Mouse (Mus musculus): ENCODE measurements around the gene Rbm34. TPM values are rescaled to one million over a fixed set of nuclear protein-coding genes. Genes with fewer than 3 reads are reported as not detected.
A peak's percentile ranks its signal among the peaks of the same experiment; 100 is the strongest.

Rbm34 gene
- polyA plus RNA-seq, 1 experiment from 2014 or later, result 22.7 TPM

GRCm38 (mm10) chr8:126929607-126930161 is 41.2 kb downstream of the Rbm34 start:
- Histone ChIP-seq H3K4me1 (no peaks in the 10 kb centered on the region), H3K27me3 (no peaks in the 10 kb centered on the region), H3K36me3 (peaks cover 39% of the 10 kb centered on the region), H3K9me3 (no peaks in the 10 kb centered on the region), H3K9ac (no peak overlapping the region), H3K4me3 (no peak overlapping the region), H3K4me2 (no peak overlapping the region), H3K27ac (no peak overlapping the region)
- 71% methylated on average over 3 of the region's 3 CpGs for WGBS
- no peak for ATAC-seq (ENCODE audit: borderline replicate concordance, extremely low read depth, low FRiP score, low TSS enrichment)

GRCm38 (mm10) chr8:126928755-126929505 is 41.9 kb downstream of the Rbm34 start:
- no peak for ATAC-seq (ENCODE audit: borderline replicate concordance, extremely low read depth, low FRiP score, low TSS enrichment)
- Histone ChIP-seq H3K27me3 (no peaks in the 10 kb centered on the region), H3K36me3 (peaks cover 35% of the 10 kb centered on the region), H3K9me3 (no peaks in the 10 kb centered on the region), H3K4me3 (no peak overlapping the region), H3K9ac (no peak overlapping the region), H3K27ac (no peak overlapping the region), H3K4me1 (no peaks in the 10 kb centered on the region), H3K4me2 (no peak overlapping the region)
- WGBS, result 84% methylated on average over 10 of the region's 10 CpGs

- no peaks in the 10 kb centered on the region for H3K27me3 ChIP-seq
- H3K36me3 ChIP-seq, result peaks cover 27% of the 10 kb centered on the region
- no peak overlapping the region for H3K9ac ChIP-seq
- H3K4me2 ChIP-seq, result no peak overlapping the region
- H3K4me3 ChIP-seq, result no peak overlapping the region
- ATAC-seq (ENCODE audit: borderline replicate concordance, extremely low read depth, low FRiP score, low TSS enrichment), result no peak
- no peak overlapping the region for H3K27ac ChIP-seq
- H3K9me3 ChIP-seq, result no peaks in the 10 kb centered on the region
- H3K4me1 ChIP-seq, result no peaks in the 10 kb centered on the region
Measured at GRCm38 (mm10) chr8:126928028-126928427, 42.8 kb downstream of the Rbm34 start.

- Histone ChIP-seq H3K4me2 (no peak overlapping the region), H3K4me1 (no peaks in the 10 kb centered on the region), H3K27ac (no peak overlapping the region), H3K36me3 (peaks cover 17% of the 10 kb centered on the region), H3K9ac (no peak overlapping the region), H3K9me3 (no peaks in the 10 kb centered on the region), H3K4me3 (no peak overlapping the region), H3K27me3 (no peaks in the 10 kb centered on the region)
- no peak for ATAC-seq (ENCODE audit: borderline replicate concordance, extremely low read depth, low FRiP score, low TSS enrichment)
- WGBS, result 36% methylated on average over 1 of the region's 1 CpGs
Measured at GRCm38 (mm10) chr8:126927058-126927457, 43.8 kb downstream of the Rbm34 start.

- peak overlapping the region; percentile 44; the same call in 1 of the 2 replicates for H3K27ac ChIP-seq
- H3K4me1 ChIP-seq, result 0 out of 2 replicates have a peak, but pooled peaks cover 4% of the 10 kb centered on the region
- no peak overlapping the region for H3K4me3 ChIP-seq
- WGBS, result 84% methylated on average over 7 of the region's 7 CpGs
- H3K9ac ChIP-seq, result no peak overlapping the region
- no peak for ATAC-seq (ENCODE audit: borderline replicate concordance, extremely low read depth, low FRiP score, low TSS enrichment)
- H3K9me3 ChIP-seq, result no peaks in the 10 kb centered on the region
- no peaks in the 10 kb centered on the region for H3K36me3 ChIP-seq
- no peak overlapping the region for H3K4me2 ChIP-seq
- H3K27me3 ChIP-seq, result no peaks in the 10 kb centered on the region
Measured at GRCm38 (mm10) chr8:126922981-126923380, 47.9 kb downstream of the Rbm34 start.

GRCm38 (mm10) chr8:126921432-126921831 is 49.4 kb downstream of the Rbm34 start:
- Histone ChIP-seq H3K9me3 (no peaks in the 10 kb centered on the region), H3K9ac (no peak overlapping the region), H3K27ac (no peak overlapping the region), H3K4me2 (no peak overlapping the region), H3K36me3 (no peaks in the 10 kb centered on the region), H3K27me3 (no peaks in the 10 kb centered on the region), H3K4me1 (peaks cover 17% of the 10 kb centered on the region; the same call in 1 of the 2 replicates), H3K4me3 (no peak overlapping the region)
- WGBS, result 86% methylated on average over 3 of the region's 3 CpGs
- ATAC-seq (ENCODE audit: borderline replicate concordance, extremely low read depth, low FRiP score, low TSS enrichment), result no peak

GRCm38 (mm10) chr8:126920845-126921244 is 50.0 kb downstream of the Rbm34 start:
- no peak overlapping the region for H3K4me2 ChIP-seq
- no peaks in the 10 kb centered on the region for H3K36me3 ChIP-seq
- H3K4me3 ChIP-seq, result no peak overlapping the region
- H3K27me3 ChIP-seq, result no peaks in the 10 kb centered on the region
- no peaks in the 10 kb centered on the region for H3K9me3 ChIP-seq
- no peak overlapping the region for H3K9ac ChIP-seq
- H3K27ac ChIP-seq, result peak overlapping the region; percentile 44; the same call in 1 of the 2 replicates
- 18% methylated on average over 3 of the region's 3 CpGs for whole genome bisulfite sequencing
- ATAC-seq (ENCODE audit: borderline replicate concordance, extremely low read depth, low FRiP score, low TSS enrichment), result peak; percentile 75
- H3K4me1 ChIP-seq, result peaks cover 17% of the 10 kb centered on the region; the same call in 1 of the 2 replicates

GRCm38 (mm10) chr8:126920386-126920785 is 50.5 kb downstream of the Rbm34 start:
- Histone ChIP-seq H3K36me3 (no peaks in the 10 kb centered on the region), H3K4me2 (no peak overlapping the region), H3K9me3 (no peaks in the 10 kb centered on the region), H3K9ac (no peak overlapping the region), H3K27ac (peak overlapping the region; percentile 44; the same call in 1 of the 2 replicates), H3K27me3 (no peaks in the 10 kb centered on the region), H3K4me3 (no peak overlapping the region), H3K4me1 (peaks cover 17% of the 10 kb centered on the region; the same call in 1 of the 2 replicates)
- 75% methylated on average over 6 of the region's 6 CpGs for WGBS
- ATAC-seq (ENCODE audit: borderline replicate concordance, extremely low read depth, low FRiP score, low TSS enrichment), result no peak

- Histone ChIP-seq H3K4me2 (no peak overlapping the region), H3K4me3 (no peak overlapping the region), H3K4me1 (peaks cover 22% of the 10 kb centered on the region), H3K36me3 (no peaks in the 10 kb centered on the region), H3K9me3 (no peaks in the 10 kb centered on the region), H3K27me3 (no peaks in the 10 kb centered on the region), H3K27ac (0 out of 2 replicates have a peak overlapping the region, but pooled peaks have one; percentile 22), H3K9ac (no peak overlapping the region)
- 74% methylated on average over 5 of the region's 5 CpGs for WGBS
- ATAC-seq (ENCODE audit: borderline replicate concordance, extremely low read depth, low FRiP score, low TSS enrichment), result no peak
Measured at GRCm38 (mm10) chr8:126919703-126920102, 51.2 kb downstream of the Rbm34 start.

- H3K27me3 ChIP-seq, result no peaks in the 10 kb centered on the region
- no peak for ATAC-seq (ENCODE audit: borderline replicate concordance, extremely low read depth, low FRiP score, low TSS enrichment)
- H3K4me1 ChIP-seq, result peaks cover 26% of the 10 kb centered on the region
- no peak overlapping the region for H3K4me3 ChIP-seq
- no peak overlapping the region for H3K9ac ChIP-seq
- H3K9me3 ChIP-seq, result no peaks in the 10 kb centered on the region
- H3K27ac ChIP-seq, result peak overlapping the region; percentile 22; the same call in 1 of the 2 replicates
- no peaks in the 10 kb centered on the region for H3K36me3 ChIP-seq
- 64% methylated on average over 2 of the region's 2 CpGs for WGBS
- no peak overlapping the region for H3K4me2 ChIP-seq
Measured at GRCm38 (mm10) chr8:126919255-126919654, 51.6 kb downstream of the Rbm34 start.

GRCm38 (mm10) chr8:126918356-126918755 is 52.5 kb downstream of the Rbm34 start:
- ATAC-seq (ENCODE audit: borderline replicate concordance, extremely low read depth, low FRiP score, low TSS enrichment), result no peak
- Histone ChIP-seq H3K4me3 (no peak overlapping the region), H3K27me3 (no peaks in the 10 kb centered on the region), H3K9ac (no peak overlapping the region), H3K36me3 (no peaks in the 10 kb centered on the region), H3K9me3 (no peaks in the 10 kb centered on the region), H3K27ac (no peak overlapping the region), H3K4me2 (no peak overlapping the region), H3K4me1 (peaks cover 33% of the 10 kb centered on the region)
- 96% methylated on average over 1 of the region's 1 CpGs for WGBS

GRCm38 (mm10) chr8:126917179-126917905 is 53.5 kb downstream of the Rbm34 start:
- Histone ChIP-seq H3K27ac (peak overlapping the region; percentile 13), H3K4me2 (no peak overlapping the region), H3K9me3 (no peaks in the 10 kb centered on the region), H3K4me3 (no peak overlapping the region), H3K36me3 (no peaks in the 10 kb centered on the region), H3K27me3 (no peaks in the 10 kb centered on the region), H3K9ac (no peak overlapping the region), H3K4me1 (peaks cover 38% of the 10 kb centered on the region)
- no peak for ATAC-seq (ENCODE audit: borderline replicate concordance, extremely low read depth, low FRiP score, low TSS enrichment)
- WGBS, result 41% methylated on average over 6 of the region's 6 CpGs

Measured in lung, embryonic 15.5 days (tissue).